Mouse (Mus musculus) forebrain, embryonic 10.5 days (tissue): ENCODE data around the gene Glrb. TPM values are rescaled to one million over a fixed set of nuclear protein-coding genes. Genes with fewer than 3 reads are reported as not detected.

Experiments
- polyA plus RNA-seq: library from polyadenylated mRNA; unstranded; fragments of >200 nt; fragmentation: Nextera tagmentation; extraction: Ambion mirVana; gene quantifications from 2 replicates; pipeline ENCODE4 v1.2.1, GENCODE M21; 2016

Gene Glrb
- polyA plus RNA-seq, 1 experiment from 2014 or later, result 7.2 TPM

Other genes with a start within 250 kb of the Glrb start
- 1.0 and 1.8 TPM in 2 replicates for gene Gria2, start 110.8 kb downstream of the Glrb start, polyA plus RNA-seq
- 11.3 and 13.4 TPM in 2 replicates for gene Pdgfc, start 122.8 kb upstream of the Glrb start, polyA plus RNA-seq